Mouse (Mus musculus) hindbrain, postnatal 0 days (tissue): ENCODE results near the gene Rai2. TPM values are rescaled to one million over a fixed set of nuclear protein-coding genes. Genes with fewer than 3 reads are reported as not detected.

ENCODE experiments used
- ATAC-seq: fragments of 200-750 bp; cut with Nextera tagmentation; 2 replicates; pipeline ENCODE4 v1.8.0; 2017; ENCODE audit warnings: mild to moderate bottlenecking, moderate TSS enrichment, moderate library complexity
- DNase-seq: peaks from one replicate; pipeline ENCODE4 v3.0.0-alpha.2; 2015; ENCODE audit warnings: low spot score
- H3K27ac ChIP-seq: fragments of 300-500 bp; sonication (generic); 2 replicates; pipeline ENCODE4 v1.5.1; 2014; ENCODE audit warnings: mild to moderate bottlenecking
- H3K27me3 ChIP-seq: fragments of 300-500 bp; sonication (generic); 2 replicates; pipeline ENCODE4 v1.6.1; 2014; ENCODE audit warnings: low read length, mixed read lengths; ENCODE audit not compliant: insufficient read depth
- H3K36me3 ChIP-seq: fragments of 300-500 bp; sonication (generic); 2 replicates; pipeline ENCODE4 v1.6.1; 2014; ENCODE audit warnings: low read length, mixed read lengths; ENCODE audit not compliant: insufficient read depth
- H3K4me1 ChIP-seq: fragments of 300-500 bp; sonication (generic); 2 replicates; pipeline ENCODE4 v1.6.1; 2014; ENCODE audit warnings: antibody characterized with exemption, low read length, mixed read lengths; ENCODE audit not compliant: insufficient read depth
- H3K4me2 ChIP-seq: fragments of 300-500 bp; sonication (generic); 2 replicates; pipeline ENCODE4 v1.6.1; 2014; ENCODE audit warnings: low read depth, mild to moderate bottlenecking, low read length, moderate library complexity, mixed read lengths
- H3K4me3 ChIP-seq: fragments of 300-500 bp; sonication (generic); 2 replicates; pipeline ENCODE4 v1.5.1; 2014; ENCODE audit warnings: low read length
- H3K9ac ChIP-seq: fragments of 300-500 bp; sonication (generic); replicated peaks from 2 replicates; pipeline ENCODE4 v1.6.1; 2014; ENCODE audit warnings: mild to moderate bottlenecking, low read length, moderate library complexity, mixed read lengths
- H3K9me3 ChIP-seq: fragments of 300-500 bp; sonication (generic); 2 replicates; pipeline ENCODE4 v1.6.1; 2016; ENCODE audit warnings: low read length, mixed read lengths
- CTCF ChIP-seq: IDR thresholded peaks from 2 replicates; pipeline ENCODE4 v1.5.1; 2016; ENCODE audit warnings: antibody characterized with exemption, control low read depth, low read depth
- WGBS: fragments of 180-500 bp; shearing (Covaris S2); extraction: QIAGEN DNeasy Blood & Tissue Kit; methylation state at CpG from one replicate; pipeline ENCODE4 v1.1.7; 2014; 5-methylcytosine and 5-hydroxymethylcytosine counted together
- polyA plus RNA-seq: library from polyadenylated mRNA; unstranded; fragments of >200 nt; fragmentation: Nextera tagmentation; extraction: Ambion mirVana; gene quantifications from 2 replicates; pipeline ENCODE4 v1.2.1, GENCODE M21; 2015
- total RNA-seq: library from RNA; depleted of rRNA; stranded (reverse); fragments of >200 nt; gene quantifications from 2 replicates; pipeline ENCODE4 v1.2.3, GENCODE M21; 2014; rRNA removed

Rai2 gene
- total RNA-seq (11.5 and 12.3 TPM in 2 replicates), polyA plus RNA-seq (9.9 and 12.9 TPM in 2 replicates)

DNA sequence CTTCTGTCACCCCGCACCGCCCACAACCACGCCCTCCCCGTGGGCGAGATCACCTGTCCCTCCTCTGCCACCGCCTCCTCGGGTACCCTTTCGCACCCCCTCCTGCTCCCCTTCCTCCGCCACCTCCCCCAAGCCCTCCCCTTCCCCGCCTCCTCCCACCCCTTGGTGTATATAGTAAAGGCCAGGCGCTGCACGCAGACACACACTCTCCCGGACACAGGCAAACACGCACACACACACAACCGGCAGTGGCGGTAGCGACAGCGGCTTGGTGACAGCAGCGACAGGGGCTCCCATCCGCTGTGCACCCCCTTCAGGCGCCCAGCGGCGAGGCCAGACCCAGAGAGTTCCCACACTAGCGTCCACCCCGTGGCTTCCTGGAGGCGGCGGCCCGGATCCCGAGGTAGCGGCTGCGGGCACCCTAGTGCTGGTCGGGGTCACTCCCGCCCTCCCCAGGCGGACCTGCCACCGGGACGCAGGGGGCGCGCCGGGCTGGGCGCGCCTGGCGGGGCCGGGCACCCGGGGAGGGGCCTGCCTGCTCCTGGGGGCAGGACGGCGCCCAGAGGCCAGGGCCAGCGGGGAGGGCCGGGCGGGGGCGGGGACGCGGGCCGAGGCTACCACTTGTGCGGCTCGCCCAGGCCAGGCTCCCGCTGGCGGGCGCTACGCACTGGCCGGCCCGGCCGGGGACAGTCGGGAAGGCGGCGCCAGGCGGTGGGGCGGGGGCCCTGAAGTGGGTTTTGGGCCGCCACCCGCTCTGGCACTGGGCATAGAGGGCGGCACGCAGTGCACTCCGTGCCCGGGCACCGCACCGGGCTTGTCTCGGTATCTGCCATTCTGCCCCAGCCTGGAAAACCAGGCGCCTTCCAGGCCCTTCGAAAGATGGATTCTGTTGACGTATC is at the start of gene Rai2:
TSS of gene Rai2 (plus strand) at position 205 of the 899 bp plus-strand sequence.
- Histone ChIP-seq H3K27ac (peak within 1 kb of the TSS; percentile 85), H3K4me1 (no peaks in the 10 kb centered on the region), H3K36me3 (no peaks in the 10 kb centered on the region), H3K9me3 (no peaks in the 10 kb centered on the region), H3K9ac (peak within 1 kb of the TSS; percentile 71), H3K4me3 (peak within 1 kb of the TSS; percentile 57), H3K4me2 (peak within 1 kb of the TSS; percentile 64), H3K27me3 (no peaks in the 10 kb centered on the region)
- TF ChIP-seq CTCF: no peak; the same call in 1 of the 2 replicates
- 31% methylated on average over 66 of the region's 79 CpGs for WGBS
- ATAC-seq: peak; percentile 86
- DNase-seq: peak; percentile 66

DNA sequence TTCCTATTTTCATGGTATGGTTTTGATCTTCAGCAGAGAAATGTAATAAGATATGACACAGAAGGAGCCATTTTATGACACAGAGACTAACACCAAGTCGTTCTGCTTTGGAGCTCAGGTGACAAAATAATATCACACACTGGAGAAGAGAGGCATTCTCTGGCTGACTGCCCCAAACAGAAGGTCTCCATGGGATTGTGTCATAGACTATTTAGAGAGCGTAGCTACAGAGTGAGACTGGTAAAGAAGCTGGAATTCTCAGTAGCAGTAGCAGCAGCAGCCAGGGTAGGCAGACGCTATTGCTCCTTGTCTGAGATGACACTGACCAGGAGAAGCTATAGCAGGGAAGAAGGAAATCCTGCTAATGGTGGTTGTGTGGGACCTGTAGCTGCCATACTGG is 27.5 kb upstream of the Rai2 start:
- no peak for DNase-seq

DNA sequence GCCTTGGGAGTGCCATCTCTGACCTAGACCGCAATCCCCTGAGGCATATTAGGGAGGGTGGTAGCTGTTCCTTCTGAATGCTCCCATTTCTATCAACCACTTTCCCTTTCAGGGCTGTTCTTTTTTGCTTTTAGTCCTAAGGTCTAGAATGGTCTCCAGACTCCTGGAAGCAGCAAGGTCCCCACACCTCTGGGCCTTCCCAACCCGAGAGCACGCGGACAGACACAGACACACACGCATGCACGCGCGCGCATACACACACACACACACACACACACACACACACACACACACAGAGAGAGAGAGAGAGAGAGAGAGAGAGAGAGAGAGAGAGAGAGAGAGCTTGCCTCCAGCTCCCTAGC is 385 bp upstream of the Rai2 start:
- DNase-seq (no peak), ATAC-seq (peak; percentile 22; the same call in 1 of the 2 replicates)
- Histone ChIP-seq H3K4me1 (no peaks in the 10 kb centered on the region), H3K27me3 (no peaks in the 10 kb centered on the region), H3K9ac (peak overlapping the region; percentile 71), H3K27ac (0 out of 2 replicates have a peak overlapping the region, but pooled peaks have one; percentile 85), H3K9me3 (no peaks in the 10 kb centered on the region), H3K36me3 (no peaks in the 10 kb centered on the region), H3K4me2 (peak overlapping the region; percentile 64), H3K4me3 (peak overlapping the region; percentile 57)
- no peak for TF ChIP-seq CTCF
- 38% methylated on average over 5 of the region's 9 CpGs for WGBS

More for the DNA sequence above, 27.5 kb upstream of the Rai2 start:
- no peak for ATAC-seq
- 71% methylated on average over 3 of the region's 3 CpGs for WGBS
- Histone ChIP-seq H3K4me3 (no peak overlapping the region), H3K9me3 (no peaks in the 10 kb centered on the region), H3K9ac (no peak overlapping the region), H3K36me3 (no peaks in the 10 kb centered on the region), H3K4me1 (no peaks in the 10 kb centered on the region), H3K27ac (no peak overlapping the region), H3K4me2 (no peak overlapping the region), H3K27me3 (no peaks in the 10 kb centered on the region; the same call in 1 of the 2 replicates)
- no peak for TF ChIP-seq CTCF

DNA sequence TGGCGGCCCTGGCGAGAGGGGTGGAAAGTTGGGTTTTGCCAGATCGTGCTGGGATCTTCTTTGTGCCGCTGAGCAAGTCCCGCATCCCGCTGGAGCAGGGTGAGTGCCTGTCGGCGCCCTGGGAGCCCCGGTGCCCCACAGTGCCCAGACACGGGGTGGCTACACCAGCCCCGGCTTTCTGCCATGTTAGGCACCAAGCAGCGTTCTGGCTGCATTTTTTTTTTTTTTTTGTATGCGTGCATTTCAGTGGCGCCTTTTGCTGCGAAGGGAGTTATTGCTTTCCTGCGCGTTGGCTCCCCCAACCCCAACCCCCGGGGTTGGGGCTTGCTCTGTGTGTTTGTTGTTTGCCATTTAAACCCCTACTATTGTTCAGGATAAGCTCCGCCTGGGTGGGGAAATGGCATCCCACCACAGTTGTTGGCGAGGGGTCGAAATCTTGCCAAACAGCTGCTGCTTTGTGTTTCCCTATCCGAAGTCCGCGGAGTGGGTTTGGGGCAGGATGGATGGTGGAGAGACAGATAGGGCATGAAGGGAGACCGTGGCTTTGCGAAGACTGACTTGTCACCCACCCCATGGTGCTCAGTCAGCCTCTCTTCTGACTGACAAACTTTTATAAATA is 1.0 kb downstream of the Rai2 start:
- WGBS: 27% methylated on average over 26 of the region's 26 CpGs
- DNase-seq: peak; percentile 38
- peak overlapping the region; percentile 71 for H3K9ac ChIP-seq
- TF ChIP-seq CTCF: no peak
- H3K4me3 ChIP-seq: peak overlapping the region; percentile 57
- no peaks in the 10 kb centered on the region for H3K36me3 ChIP-seq
- peak overlapping the region; percentile 85 for H3K27ac ChIP-seq
- H3K4me1 ChIP-seq: no peaks in the 10 kb centered on the region
- ATAC-seq: peak; percentile 30
- no peaks in the 10 kb centered on the region for H3K27me3 ChIP-seq
- peak overlapping the region; percentile 64 for H3K4me2 ChIP-seq
- H3K9me3 ChIP-seq: no peaks in the 10 kb centered on the region

DNA sequence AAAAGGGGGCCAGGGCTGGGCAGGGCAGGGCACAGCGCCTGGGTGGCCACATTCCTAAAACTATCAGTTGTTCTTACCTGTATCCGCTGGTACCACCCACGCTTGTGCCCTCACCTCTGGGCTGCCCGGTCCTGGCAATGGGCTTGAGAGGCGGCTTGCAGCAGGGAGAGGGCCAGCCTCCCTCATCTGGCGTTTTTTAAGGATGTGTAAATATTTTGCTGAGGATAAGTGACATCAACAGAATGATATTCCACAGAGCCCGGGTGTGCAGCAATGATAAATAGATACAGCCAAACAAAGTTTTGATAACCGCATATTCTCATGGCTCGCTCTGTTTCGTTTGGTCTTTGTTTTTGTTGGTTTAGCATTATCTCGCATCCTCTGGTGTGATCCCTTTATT is 1.7 kb downstream of the Rai2 start:
- 43% methylated on average over 11 of the region's 11 CpGs for WGBS
- peak overlapping the region; percentile 64 for H3K4me2 ChIP-seq
- no peak for TF ChIP-seq CTCF
- no peaks in the 10 kb centered on the region for H3K36me3 ChIP-seq
- peak overlapping the region; percentile 85 for H3K27ac ChIP-seq
- no peak for ATAC-seq
- H3K27me3 ChIP-seq: no peaks in the 10 kb centered on the region
- DNase-seq: no peak
- no peaks in the 10 kb centered on the region for H3K4me1 ChIP-seq
- H3K4me3 ChIP-seq: peak overlapping the region; percentile 57
- no peaks in the 10 kb centered on the region for H3K9me3 ChIP-seq
- H3K9ac ChIP-seq: peak overlapping the region; percentile 71

DNA sequence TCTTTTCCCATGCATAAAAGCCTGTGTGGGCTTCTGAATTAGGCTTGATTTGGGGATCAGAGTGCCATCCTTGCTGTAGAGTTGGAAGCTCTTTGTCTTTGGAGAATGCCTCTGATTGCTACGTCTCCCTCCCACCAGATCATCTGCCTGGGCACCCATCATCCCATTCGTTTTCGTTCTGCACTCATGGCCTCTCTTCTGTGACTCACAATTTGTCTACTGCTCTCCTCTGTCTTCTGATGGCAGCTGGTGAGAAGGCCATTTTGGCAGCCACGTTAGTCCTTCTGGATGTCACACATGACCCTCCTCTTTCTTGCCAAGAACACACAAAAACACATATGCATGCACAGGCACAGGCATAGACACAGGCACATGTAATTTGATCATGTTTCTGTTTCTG is 4.2 kb downstream of the Rai2 start:
- H3K36me3 ChIP-seq: no peaks in the 10 kb centered on the region
- no peak for DNase-seq
- TF ChIP-seq CTCF: no peak
- no peak overlapping the region for H3K4me3 ChIP-seq
- no peaks in the 10 kb centered on the region for H3K27me3 ChIP-seq
- no peak overlapping the region for H3K27ac ChIP-seq
- H3K9ac ChIP-seq: no peak overlapping the region
- no peaks in the 10 kb centered on the region for H3K4me1 ChIP-seq
- no peaks in the 10 kb centered on the region for H3K9me3 ChIP-seq
- 48% methylated on average over 4 of the region's 4 CpGs for WGBS
- H3K4me2 ChIP-seq: peak overlapping the region; percentile 64; the same call in 1 of the 2 replicates
- no peak for ATAC-seq
